Mouse (Mus musculus) T-helper 17 cell (primary cell): Measurements from ENCODE around the gene Ccdc57.

ENCODE experiments used
- in situ Hi-C, 2 experiments: fragments of 300-600 bp; cut with MboI, MseI; formaldehyde crosslinking; loops; 1 replicate in 1 of 2; 2 replicates in 1 of 2; pipeline ENCODE4 v1.15.1; 2025; ENCODE audit warnings: high pct_unique_total_duplicates in 2 of 2

Gene Ccdc57

DNA sequence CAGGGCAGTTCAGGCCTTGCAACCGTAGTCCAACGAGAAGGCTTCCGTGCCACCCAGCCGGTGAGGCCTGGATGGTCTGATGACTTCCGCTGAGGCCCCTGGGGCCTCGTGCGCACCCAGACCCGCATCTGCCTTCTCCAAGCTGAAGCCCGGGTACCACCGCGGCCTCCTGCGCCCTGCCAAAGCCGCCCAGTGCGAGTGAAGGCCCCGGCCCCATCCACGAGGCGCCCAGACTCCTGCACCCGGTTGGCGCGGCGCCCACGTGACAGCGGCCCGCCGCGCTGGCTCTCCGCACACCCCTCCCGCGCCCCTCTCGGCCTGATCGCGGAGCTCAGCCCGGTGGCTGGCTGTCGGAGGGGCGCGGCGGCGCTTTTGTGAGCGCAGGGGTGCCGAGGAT lies 109.1 kb downstream of the Ccdc57 start:
- in situ Hi-C loops: no loop called here

GRCm38 (mm10) chr11:120822831-120823550 lies 109.7 kb downstream of the Ccdc57 start:
- in situ Hi-C loops: no loop called here

DNA sequence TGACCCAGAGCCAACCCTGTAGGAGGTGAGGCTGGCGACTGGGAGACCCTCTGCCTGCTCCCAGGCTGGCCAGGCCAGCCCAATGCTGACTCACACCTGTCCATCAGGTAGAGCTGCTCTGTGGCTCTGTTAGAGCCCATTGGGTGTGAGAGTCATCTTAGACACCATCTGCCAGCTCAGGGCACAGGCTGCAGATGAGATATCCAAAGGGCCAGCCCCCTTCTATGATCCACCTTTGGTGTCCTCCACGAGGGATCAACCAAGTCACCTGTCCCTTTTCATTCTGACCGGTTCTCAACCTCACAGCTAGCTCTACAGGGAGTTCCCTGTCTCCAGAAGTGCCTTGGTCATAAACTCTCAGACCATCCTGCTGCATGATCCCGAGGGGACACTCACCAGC lies 110.4 kb downstream of the Ccdc57 start:
- in situ Hi-C loops: no loop called here

DNA sequence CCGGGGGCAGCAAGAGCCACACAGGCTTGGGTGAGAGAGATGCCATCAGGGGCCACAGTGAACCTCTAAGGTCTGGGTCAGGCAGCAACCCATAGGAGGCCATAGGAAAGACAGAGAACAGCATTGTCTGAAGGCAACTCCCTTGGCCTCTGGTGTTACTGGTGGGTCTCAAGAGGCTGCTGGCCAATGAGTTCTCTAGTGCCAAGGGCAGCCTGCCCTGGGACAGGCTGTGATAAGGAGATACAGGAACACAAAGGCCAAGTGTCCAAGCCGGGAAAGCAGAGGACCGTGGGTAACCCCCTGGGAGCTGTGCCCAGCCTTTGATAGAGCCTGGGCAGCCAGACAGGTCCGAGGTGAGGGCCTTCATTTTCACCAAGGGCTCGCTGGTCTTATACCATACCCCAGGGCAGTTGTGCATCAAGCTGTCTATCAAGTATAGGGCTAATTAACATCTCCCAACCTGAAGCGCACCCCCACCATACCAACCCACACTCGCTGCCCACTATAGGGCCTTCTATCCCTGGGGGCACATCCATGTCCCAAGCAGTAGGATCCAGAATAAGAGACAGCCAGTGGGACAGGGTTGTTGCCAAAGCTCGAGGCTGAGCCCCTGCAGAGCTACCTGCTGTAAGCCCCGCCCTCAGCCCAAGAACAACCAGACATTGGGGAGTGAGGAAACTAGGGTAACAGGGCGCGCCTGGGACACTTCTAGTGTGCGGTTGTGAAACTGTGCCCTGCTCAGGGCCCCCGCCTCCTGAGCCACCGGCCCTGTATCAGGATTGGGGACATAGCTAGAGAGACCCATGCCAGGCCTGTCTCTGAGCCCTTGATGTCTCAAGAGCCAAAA lies 111.4 kb downstream of the Ccdc57 start:
- in situ Hi-C loops: no loop called here

- in situ Hi-C loops: no loop called here
These were observed 112.1 kb downstream of the Ccdc57 start for GRCm38 (mm10) chr11:120820546-120820945.

DNA sequence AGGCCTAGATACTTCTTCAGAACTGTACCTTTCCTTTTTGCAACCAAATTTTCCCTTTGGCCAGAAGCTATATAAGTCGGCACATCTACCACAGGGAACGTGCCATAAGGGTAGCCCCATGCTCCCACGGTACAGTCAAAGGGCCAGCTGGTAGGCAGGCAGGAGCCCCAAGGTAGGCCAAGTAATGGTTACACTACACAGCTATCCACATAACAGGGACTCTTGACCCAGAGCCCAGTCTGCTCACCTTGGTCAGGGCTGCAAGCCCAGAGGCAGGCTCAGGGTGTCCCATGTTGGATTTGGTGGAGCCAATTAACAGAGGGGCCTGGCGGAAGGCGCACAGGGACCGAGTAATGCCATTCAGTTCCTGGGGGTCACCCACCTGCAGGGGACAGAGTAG lies 113.1 kb downstream of the Ccdc57 start:
- in situ Hi-C loops: no loop called here

- in situ Hi-C loops: no loop called here
These were observed 114.4 kb downstream of the Ccdc57 start for GRCm38 (mm10) chr11:120818251-120818650.

- in situ Hi-C loops: no loop called here
These were observed 115.3 kb downstream of the Ccdc57 start for GRCm38 (mm10) chr11:120817358-120817757.

- in situ Hi-C loops: no loop called here
These were observed 120.6 kb downstream of the Ccdc57 start for GRCm38 (mm10) chr11:120812068-120812467.

DNA sequence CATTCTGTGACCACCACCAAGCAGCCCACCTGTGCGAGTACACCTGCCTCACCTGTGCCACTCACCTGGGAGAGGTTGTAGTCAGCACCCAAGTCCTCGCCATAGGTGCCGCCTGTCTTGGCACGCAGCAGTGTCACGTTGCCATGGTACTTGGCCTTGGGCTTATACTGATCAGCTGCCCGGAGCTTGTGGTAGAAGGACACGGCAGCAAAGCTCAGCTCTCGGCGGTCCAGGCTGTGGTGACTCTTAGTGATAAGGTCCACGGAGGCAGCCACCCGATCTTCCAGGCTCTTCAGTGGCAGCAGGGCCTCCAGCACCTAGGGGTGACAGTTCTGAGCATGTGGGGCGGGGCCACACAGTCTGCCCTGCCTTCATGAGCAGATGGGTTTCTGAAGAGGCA lies 124.7 kb downstream of the Ccdc57 start:
- in situ Hi-C loops: no loop called here

- in situ Hi-C loops: no loop called here
These were observed 127.0 kb downstream of the Ccdc57 start for GRCm38 (mm10) chr11:120805375-120806298.

DNA sequence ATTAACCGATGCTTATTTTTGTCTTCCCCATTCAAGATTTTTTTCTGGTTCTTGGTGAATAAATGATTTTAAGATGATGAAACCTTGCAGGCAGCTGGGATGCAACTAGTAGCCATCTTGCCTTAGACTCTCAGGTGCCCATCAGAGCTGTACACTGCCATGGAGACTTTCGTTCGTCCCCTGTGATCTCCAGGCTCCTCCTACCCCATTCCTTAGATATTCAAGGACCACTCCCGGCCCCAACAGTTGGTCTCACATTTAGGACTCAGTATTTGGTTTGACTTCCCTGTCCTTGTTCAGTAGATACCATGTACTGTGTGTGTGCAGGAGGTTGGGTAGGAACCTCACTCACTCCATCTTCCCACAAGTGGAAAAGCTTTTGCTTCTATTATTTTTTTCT lies 127.9 kb downstream of the Ccdc57 start:
- in situ Hi-C loops: no loop called here

DNA sequence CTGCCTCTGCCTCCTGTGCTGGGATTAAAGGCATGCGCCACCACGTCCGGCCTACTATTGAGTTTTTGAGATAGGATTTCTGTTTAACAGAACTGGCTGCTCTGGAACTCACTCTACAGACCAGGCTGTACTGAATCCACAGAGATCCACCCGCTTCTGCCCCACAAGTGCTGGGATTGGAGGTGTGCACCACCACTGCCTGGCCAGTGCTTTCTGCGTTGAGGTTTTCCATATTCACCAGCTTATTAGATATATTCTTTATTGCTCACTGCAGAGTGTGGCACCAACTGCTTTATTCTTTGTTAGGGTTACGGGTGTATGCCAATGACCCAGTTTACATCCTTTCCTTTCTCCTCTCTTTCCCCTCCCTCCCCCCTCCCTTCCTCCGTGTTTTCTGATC lies 128.4 kb downstream of the Ccdc57 start:
- in situ Hi-C loops: no loop called here

- in situ Hi-C loops: no loop called here
These were observed 132.4 kb downstream of the Ccdc57 start for GRCm38 (mm10) chr11:120800061-120800904.

- in situ Hi-C loops: no loop called here
These were observed 133.3 kb downstream of the Ccdc57 start for GRCm38 (mm10) chr11:120799316-120799890.

- in situ Hi-C loops: no loop called here
These were observed 134.4 kb downstream of the Ccdc57 start for GRCm38 (mm10) chr11:120798244-120798643.

- in situ Hi-C loops: no loop called here
These were observed 136.1 kb downstream of the Ccdc57 start for GRCm38 (mm10) chr11:120796614-120796946.

GRCm38 (mm10) chr11:120795756-120796613 lies 136.7 kb downstream of the Ccdc57 start, which contains the start of gene Dus1l:
Gene Dus1l, minus strand, starts transcription at chr11:120796403.
- in situ Hi-C loops: no loop called here

DNA sequence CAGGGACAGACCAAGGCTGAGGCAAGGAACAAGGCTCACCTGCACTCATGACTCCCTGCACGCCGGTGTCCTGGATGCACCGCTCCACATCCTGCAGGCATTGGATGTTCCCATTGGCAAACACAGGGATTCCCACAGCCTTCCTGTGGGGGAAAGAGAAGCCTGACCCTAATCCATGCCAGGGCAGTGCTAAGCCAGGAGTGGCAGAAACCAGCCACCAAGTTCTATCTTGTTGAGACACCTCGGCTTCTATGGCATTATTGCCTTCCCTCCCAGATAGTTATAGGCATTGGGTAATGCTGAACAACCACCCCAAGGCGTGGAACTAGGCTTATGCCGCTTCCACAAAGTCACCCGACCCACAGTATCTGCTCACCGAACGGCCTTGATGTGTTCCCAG lies 140.0 kb downstream of the Ccdc57 start:
- in situ Hi-C loops: no loop called here

- in situ Hi-C loops: no loop called here
These were observed 142.9 kb downstream of the Ccdc57 start for GRCm38 (mm10) chr11:120789810-120790209.
